Mouse (Mus musculus) spleen, embryonic (tissue): ENCODE results near the gene Syt13.

ENCODE experiments used
- CTCF ChIA-PET: fragments of 350-600 bp; sonication (Branson Sonifier 250); formaldehyde crosslinking; loops from one replicate; lab custom pipeline; 2022; lab: Charles Lee

Gene Syt13

DNA sequence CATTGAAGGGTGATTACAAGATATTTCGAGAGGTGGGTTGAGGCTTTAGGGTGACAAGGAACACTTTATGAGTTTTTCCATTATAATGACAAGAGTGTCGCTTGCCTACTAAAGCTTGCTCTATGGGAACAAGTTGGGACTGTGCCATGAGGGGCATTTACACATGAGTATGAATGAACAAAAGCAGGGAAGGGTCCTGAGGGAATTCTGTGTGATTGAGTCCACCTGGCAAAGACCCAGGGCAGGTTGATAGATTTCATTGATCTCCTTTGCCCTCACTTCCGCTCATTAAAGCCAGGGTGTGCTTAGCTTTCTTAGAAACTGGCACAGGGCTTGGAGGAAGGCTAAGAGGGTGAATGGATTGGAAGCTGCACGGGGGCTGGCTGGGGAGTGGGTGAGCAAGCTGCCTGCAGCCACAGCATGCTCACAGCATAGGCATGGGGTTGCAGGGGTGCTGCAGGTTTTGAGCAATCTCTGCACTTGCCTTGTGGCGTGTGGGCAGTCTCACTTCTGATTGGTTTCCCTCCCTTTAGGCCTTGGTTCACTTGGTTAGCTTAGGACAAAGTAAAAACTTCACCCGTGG lies 9.9 kb downstream of the Syt13 start:
- CTCF ChIA-PET: no interaction called here

DNA sequence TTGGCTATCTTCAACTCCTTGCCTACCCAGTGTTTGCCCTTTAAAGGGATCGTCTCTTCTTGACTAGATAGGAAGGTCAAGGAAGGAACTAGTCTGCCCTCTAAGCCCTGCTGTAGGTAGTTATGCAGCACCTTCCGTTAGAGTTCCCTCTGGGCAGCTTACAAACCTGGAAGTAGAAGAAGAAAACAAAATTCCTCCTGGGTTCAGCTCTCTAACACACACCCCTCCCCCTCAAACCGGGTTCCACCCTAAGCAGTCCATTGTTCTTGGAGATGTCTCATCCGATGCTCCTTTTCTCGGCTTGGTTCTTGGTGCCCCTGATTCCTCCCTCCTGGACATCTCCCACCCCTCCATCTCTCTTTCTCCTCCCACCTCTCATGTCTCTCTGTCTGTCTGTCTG lies 14.8 kb downstream of the Syt13 start:
- CTCF ChIA-PET: no interaction called here

DNA sequence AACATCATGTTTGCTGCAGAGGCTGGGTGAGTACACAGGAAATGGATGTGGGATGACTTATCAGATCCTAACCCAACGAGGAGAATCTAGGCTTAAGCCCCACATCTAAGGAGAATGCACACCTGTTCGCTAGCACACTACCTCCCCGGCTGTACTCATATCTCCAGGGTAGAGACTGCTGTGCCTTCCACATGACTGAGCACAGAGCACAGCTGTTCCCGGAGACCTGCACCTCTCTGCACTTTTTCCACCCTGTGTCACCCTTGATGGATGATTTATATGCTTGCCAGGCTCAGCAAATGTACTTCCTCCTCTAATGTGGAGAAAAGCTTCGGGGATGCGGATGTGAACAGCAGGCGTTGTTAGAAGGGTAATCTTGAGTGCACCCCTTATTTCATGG lies 16.2 kb downstream of the Syt13 start:
- CTCF ChIA-PET: interaction anchor here (0.6 kb wide), 1 partner anchor 339 kb away, joined by 3 read pairs; no protein-coding TSS in a partner anchor

DNA sequence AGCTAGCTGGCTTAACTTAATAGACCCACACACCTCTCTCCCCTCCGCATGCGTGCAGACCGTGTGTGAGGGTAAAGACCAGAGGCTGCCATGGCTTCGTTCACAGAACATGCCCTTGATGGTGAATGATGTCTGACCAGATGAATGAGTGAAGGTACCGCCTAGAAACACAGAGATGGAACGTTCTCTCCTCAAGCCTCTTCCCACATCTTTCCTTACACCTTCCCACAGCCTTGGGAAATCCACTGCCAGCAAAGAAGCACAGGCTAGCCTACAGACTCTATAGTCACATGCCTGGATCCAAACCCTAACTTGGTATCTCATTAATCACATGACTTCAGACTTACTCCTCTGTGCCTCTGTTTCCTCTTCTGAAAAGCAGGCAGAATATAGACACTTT lies 18.5 kb downstream of the Syt13 start:
- CTCF ChIA-PET: no interaction called here

DNA sequence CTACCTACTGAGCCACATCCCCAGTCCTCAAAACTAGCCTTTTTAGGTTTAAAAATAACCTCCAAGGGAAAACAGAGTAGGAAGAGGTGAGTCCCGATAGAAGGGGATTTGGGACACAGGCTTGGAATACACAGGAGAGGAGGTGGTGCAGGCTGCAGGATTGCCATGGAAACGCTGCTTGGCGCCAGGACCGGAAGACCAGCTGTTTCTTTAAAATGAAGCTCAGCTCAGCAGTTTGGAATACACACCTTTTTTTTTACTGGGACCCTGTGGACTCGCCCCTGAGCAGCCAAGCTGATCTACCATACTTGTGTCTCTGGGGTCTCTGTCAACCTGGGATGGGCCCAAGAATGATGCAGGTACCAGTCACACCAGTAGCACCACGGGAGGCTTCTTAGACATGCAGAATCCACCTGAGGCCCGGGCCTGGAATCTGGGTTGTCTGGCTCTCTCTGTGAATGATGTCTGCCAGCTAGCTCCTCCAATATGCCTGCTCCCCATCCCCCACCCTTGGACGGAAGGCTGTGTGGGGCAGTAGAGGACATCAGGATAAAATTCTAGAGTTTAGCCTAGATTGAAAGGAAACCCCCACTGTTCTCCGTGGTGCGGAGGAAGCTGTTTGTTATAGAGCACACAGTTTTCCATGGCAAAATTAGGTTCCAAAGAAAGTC lies 19.5 kb downstream of the Syt13 start:
- CTCF ChIA-PET: interaction anchor here (0.7 kb wide), 1 partner anchor 24 kb away, joined by 9 read pairs; no protein-coding TSS in a partner anchor

DNA sequence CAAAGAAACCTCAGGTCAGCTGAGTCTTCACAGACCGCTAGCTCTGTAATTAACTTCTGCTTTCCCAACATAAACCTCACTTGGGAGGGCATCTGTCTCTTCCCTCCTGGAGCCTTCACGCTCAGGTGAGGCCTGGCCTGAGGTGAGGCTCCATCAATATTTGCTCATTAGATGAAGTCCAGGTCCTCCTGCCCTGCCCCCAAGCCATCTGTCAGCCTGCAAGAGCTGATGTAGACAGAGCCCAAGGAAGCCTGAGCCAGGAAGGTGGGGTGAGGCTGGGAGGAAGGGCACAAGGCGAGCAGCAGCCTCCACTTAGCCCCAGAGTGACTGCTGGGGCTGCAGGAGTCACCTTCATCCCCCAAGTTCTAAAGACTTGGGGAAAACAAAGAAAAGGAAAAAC lies 20.6 kb downstream of the Syt13 start:
- CTCF ChIA-PET: no interaction called here

DNA sequence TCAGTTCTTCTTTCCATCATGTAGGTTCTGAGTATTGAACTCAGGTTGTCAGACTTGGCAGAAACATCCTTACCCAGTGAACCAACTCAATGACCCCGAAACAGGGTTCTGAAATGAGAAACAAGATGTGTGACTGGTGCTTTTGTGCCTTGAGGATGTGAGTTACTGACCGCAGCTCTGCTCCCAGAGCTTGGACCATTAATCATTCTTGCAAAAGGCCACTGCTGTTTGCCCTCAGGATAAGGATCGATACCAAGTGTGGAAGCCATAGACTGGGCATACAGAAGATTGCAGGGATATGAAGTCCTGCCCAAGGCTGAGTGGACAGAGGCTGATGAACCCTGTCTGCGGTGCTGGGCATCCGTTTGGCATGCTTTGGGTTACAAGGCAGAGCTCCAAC lies 23.2 kb downstream of the Syt13 start:
- CTCF ChIA-PET: no interaction called here

DNA sequence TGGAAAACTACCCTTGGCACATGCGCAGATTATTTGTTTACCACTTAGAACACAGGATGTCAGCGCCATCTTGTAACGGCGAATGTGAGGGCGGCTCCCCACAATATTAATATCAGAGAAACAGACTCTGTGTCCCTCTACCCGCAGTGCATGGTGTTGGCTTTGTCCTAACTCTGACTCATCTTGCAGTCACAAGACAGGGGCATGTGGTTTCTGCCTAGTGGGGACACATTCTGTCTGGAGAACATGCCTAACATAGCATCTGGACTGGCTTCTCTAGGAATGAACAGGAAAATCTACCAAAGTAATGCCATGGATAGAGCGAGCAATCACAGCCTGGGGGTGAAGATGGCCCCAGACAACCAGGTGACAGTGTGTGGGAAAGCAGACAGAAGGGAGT lies 23.9 kb downstream of the Syt13 start:
- CTCF ChIA-PET: no interaction called here

DNA sequence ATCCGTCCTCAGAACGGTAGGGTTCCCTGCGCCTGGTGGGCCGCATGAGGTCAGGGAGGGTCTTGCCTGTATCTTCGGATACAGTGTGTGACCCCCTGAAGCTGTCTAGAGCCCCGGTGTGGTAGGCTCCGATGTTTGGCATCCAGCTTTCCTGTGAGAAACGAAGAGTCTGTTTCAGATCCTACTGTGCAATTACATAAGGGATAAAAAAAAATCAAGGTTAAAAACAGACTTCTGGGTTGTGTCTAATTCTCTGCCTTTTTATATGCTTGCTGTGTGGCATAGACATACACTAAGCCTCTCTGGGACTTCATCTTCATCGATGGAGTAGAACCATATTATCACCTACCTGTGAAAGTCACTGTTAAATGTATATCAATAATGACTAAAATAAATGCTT lies 26.1 kb downstream of the Syt13 start:
- CTCF ChIA-PET: no interaction called here

DNA sequence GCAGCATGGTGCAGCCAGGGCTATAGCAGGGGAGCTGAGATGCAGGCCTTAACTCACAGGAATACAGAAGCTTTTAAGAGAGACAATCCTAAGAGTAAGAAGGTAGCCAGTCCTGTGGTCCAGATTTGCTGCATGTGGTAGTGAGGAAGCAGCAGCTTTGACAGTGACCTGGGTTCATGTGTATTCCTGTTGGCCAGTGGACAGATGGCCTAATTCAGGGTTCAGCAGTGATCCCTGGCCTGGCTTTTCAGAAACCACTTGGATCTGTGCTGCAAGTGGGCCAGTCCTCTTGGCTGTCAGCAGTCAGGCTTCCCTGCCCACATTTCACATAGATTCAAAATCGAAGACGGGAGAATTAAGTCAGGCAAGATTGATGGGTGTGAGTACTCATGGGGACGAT lies 26.6 kb downstream of the Syt13 start:
- CTCF ChIA-PET: interaction anchor here (1.2 kb wide), 1 partner anchor 13 kb away, joined by 3 read pairs; no protein-coding TSS in a partner anchor

DNA sequence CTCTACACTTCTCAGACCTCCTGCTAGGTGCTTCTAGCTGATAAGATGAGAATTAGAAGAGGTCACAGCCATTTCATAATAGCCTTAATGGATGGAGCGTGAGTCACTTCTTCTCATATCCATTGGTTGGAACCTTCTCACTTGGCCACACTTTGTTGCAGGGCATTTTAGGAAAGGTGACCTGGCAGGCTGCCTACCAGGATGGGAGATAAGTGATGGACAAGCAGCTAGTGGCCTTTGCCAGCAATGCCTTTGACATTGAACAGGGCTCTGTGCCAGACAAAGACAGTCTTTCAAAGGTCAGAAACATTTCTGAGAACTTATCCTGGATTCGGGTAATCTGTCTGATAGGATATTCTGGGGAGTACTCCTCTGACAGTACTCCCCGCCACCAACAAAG lies 28.5 kb downstream of the Syt13 start:
- CTCF ChIA-PET: no interaction called here

DNA sequence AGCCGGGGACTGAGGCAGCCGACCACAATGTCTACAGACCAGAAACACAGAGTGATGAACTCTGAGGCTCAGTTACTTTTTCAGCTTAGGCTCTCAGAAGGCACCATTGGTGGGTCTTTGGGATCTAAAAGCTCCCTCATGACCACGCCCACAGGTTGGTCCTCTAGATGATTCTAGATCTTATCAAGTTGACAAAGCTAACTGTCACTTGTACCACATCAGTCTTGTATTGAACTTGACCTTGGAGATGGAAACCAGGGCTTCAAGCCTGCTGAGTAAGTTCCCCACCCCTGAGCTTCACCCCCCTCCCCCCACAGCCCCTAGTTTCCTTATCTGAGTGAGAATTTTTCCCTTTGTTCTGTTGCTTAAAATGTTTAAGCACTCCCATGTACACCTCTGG lies 29.5 kb downstream of the Syt13 start:
- CTCF ChIA-PET: no interaction called here

DNA sequence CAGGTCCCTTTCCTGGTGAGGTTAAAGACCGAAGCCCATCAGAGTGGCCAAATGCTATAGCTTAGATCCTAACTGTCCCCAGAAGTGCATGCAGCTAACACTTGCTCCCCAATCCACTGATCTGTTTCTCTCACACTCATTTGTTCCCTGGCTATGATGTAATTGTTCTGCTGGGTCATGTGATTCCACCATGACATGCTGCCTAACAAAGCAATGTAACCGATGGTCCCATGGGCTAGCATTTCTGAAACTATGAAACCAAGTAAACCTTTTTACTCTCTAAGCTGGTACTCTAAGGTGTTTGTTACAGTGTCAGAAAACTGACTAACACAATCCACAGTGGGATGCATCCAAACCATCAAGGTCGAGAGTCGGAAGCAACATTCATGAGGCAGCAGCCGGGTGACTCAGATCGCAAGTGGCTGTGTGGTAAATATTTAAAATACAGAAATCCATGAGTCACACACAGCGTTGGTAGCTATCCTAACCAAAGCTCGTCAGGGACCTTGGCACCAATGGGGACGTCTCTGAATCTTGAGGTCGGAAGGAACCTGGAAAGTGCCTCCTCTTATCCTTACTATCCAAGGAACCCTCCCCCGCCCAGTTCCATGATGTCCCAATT lies 30.3 kb downstream of the Syt13 start:
- CTCF ChIA-PET: no interaction called here

DNA sequence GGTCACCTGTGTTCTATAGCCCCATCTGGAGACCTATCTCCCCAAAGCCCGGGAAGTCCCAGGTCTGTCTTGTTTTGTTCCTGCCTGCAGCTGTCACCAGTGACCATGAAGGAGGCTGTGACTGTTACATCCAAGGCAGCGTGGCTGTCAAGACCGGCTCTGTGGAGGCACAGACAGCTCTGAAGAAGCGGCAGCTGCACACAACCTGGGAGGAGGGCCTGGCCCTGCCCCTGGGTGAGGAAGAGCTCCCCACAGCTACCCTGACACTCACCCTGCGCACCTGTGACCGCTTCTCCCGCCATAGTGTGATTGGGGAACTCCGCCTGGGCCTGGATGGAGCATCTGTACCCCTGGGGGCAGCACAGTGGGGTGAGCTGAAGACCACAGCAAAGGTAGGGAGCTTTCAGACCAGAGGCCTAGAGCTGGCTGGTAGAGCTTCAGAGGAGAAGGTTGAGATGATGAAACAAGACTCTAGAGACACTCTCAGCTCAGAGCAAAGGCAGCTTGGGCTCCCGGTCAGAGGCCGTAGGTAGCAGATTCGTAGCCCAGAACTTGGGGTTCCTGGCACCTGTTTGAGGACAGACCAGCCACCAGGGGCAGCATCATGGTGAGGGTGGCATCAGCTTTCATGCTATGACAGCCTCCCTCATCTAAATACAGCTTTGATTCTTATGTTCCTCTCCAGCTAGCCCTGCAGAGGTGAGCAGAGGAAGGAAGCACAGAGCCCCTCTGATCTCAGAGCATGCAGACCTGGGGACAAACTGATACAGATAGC lies 31.1 kb downstream of the Syt13 start:
- CTCF ChIA-PET: interaction anchor here (0.9 kb wide), 1 partner anchor 9 kb away, joined by 3 read pairs; no protein-coding TSS in a partner anchor

DNA sequence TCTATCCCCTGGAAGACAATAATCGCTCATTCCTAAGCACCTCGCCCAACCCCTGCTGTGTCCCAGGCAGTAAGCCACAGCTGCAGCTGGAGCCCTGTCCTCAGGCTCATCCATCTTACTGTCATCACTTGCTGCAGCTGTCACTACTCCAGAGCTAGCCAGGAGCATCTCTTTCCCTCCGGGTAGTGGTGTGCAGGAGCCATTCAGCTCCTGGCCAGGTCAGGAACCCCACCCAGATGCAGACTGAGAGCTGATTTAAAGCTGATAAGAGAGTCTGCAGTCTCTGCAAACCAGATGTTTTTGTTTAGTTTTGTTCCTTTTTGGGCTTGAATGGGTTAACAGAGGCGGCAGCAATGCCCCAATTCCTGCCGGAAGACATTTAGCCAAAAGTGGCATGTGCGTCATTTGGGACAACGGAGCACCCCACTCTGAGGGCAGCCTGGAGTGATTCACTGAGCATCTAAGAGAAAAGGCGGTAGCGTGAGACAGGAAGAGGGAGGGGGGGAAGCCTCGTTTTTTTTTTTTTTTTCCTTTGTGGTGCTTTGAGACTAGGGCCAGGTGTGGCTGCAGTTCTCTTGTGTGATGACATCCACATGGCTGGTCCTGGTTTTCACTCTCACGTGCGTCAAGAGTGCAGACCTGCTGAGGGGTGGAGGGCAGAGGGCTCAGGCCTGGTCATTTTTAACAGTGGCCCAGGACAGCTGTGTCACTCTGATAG lies 33.2 kb downstream of the Syt13 start:
- CTCF ChIA-PET: no interaction called here

DNA sequence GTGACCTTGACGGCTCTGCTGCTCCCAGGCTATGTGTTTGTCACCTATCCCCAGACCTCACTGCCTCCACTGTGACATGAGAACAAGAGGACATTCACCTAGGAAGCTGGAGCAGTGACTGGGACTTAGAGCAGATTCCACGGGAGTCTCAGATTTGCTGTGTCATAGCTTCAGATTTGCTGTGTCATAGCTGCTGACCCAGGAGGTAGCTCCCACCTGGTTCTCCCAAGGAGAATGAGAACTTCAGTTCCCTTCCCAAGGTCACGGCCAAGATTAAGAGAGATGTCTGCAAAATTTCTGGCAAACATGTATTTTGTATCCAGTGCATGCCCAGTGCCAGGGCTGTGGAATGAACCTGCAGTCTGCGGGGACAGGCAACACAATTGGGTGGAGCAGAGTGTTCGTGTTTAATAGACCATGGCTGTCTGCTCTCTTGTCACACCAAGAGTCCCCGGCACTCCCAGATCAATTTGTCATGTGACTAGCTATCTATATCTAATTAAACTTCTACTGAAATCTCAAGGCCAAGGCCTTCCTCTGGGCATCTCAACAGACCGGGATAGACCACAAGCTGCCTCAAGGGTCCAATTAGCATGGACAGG lies 33.9 kb downstream of the Syt13 start:
- CTCF ChIA-PET: no interaction called here

DNA sequence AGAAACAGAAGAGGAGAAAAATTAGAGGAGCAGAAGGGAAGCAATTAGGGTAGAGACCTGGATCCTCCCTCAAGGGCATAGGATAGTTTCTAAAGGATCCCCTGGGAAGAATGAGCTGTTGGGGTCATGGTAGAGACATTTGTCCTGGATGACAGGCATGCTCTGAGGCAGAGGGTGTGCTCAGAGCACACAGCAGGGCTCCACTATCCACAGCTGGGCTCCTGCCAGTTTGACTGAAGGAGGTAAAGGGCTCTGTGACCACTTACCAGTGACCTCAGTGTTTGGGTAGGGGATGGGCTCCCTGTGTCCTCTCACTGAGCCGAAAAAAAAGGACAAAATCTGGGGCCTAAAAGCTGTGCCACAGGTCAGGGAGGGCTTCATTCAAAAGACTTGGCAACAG lies 34.6 kb downstream of the Syt13 start:
- CTCF ChIA-PET: no interaction called here

DNA sequence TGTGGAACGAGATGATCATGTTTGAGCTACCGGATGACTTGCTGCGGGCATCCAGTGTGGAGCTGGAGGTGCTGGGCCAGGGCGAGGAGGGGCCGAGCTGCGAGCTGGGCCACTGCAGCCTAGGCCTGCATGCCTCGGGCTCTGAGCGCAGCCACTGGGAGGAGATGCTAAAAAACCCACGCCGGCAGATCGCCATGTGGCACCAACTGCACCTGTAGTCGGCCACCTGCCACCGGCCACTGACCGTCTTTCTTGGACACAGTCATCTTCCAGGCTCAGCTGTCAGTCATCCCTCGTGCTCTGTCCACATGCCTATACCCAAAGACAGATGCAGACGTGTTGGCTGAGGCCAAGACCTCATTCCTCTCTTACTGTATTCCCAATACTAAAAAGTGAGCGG lies 38.6 kb downstream of the Syt13 start:
- CTCF ChIA-PET: no interaction called here

DNA sequence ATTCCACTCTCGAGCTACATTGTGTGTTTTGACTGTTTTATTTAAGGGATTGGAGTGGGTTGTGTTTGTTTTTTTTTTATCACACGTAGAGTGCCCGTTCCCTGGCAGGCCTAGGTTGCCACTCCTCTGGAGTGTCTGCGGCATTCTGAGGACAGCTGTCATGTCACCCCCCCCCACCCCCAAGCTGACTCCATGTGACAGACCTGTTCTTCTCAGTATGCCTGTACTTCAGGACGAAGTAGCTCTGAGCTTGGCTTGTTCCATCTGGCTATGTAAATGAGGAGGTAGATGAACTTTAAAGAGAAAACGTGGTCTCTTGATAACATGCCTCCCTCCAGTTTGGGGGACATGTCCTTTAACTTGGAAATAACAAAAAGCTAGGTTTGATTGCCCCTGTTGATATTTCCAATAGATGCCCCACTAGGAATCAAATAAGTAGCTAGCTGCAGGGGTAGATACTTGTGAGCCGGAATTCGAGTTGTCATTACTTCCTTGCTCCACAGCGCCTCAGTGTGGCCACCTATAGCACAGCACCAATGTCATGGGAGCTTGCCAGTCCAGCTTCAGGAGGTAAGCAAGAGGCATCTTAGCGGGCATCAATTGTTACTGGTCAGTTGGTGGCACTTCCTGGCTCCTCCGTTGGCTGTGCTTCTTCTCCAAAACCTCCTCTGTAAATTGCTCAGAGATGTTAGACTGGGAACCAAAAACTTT lies 39.7 kb downstream of the Syt13 start:
- CTCF ChIA-PET: interaction anchor here (0.6 to 0.8 kb wide), 4 partner anchors 8 to 515 kb away, joined by 3 to 4 read pairs (median 3); no protein-coding TSS in a partner anchor

DNA sequence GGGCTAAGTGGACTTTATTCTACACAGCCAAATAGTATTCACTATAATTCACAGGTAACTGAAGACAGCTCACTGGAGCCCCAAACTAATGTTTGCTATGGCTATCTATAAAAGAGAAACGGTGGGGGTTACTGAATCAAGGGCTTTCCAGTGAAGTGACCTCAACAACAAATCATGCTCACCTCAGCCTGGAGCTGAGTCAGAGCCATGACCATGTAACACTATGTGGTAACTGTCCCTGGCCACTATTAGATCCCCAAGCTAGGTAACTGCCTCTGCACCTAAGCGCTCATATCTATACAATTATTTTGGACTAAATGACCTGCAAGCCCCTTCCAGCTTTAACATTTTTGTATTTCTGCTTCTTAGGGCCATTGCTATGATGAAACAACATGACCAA lies 42.0 kb downstream of the Syt13 start:
- CTCF ChIA-PET: no interaction called here
